Mouse (Mus musculus): Measurements from ENCODE around the gene Pgm5.
"Not testable (repeated sequence)": the region's sequence is repeated elsewhere in the genome, so short reads cannot be mapped to it uniquely, and the experiment has no call there.

Gene Pgm5

GRCm38 (mm10) chr19:24861612-24862451 is at the start of gene Pgm5:
Gene Pgm5 (minus strand): TSS chr19:24861855.
- no peak for DNase-seq (ENCODE audit: low read depth, low spot score)

DNA sequence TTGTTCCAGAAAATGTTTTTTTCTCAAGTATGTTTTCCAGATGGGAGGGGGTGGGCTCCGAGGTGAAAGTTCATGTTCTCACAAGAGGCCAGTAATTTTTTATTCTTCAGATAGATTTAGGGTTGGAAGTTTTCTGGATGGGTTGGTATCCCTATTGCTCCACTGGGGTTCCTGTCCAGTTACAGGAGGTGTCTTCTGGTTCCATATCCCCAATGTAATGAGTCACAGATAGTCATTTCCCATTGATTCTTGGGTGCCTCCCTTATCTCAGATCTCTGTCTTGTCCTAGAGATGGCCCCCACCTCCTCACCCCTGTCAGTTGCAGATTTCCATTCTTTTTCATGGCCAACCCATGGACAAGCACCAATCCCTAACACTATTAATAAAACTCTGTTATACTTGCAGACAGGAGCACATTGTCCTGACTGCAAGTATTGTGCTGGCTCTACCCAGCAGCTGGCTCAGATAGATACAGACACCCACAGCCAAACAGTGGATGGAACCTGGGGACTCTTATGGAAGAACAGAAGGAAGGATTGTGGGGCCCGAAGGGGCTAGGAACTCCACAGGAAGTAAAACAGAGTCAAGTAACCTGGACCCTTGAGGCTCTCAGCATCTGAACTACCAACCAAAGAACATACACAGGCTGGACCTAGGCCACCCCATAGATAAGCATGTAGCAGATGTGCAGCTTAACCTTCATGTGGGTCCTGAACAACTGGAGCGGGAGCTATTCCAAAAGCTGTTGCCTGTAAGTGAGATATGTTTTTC is 46.9 kb upstream of the Pgm5 start:
- no peak for DNase-seq (ENCODE audit: low read depth, low spot score)

DNA sequence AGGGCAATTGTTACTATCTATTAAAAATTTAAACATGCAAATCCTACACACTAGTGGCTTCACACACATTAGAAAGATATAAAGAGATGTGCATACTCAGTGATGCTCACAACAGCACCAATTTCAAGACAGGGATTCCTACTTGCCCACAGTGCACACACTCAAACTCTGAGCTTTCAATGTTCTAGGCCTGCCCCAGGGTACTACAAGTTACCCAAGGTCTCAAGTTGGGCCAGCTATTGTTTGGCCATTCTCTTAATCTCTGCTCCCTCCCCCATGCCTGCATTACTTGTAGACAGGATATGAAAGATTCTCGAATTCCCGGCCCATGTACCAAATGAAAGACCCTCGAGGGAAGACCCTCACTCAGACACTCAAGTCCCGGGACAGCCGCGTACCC is 46.0 kb upstream of the Pgm5 start:
- DNase-seq (ENCODE audit: low read depth, low spot score): no peak

DNA sequence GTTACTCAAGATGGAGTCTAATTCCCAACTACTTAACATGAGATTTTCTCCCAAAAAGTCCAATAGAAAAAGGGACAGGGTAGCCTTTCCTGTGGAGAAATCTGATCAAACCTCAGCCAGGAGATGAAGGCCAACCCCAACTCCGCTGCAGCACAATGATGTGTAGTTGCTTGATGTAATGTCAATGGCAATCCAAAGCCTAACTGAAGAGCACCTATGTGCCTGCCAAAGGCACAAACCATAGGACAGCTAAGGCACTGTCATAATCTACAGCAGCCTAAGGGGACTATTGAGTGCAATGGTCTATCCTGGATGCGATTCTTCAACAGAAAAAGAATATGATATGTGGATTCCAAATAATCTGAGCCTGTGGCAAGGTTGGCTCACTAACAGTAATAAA is 41.2 kb upstream of the Pgm5 start:
- DNase-seq (ENCODE audit: low read depth, low spot score): no peak

DNA sequence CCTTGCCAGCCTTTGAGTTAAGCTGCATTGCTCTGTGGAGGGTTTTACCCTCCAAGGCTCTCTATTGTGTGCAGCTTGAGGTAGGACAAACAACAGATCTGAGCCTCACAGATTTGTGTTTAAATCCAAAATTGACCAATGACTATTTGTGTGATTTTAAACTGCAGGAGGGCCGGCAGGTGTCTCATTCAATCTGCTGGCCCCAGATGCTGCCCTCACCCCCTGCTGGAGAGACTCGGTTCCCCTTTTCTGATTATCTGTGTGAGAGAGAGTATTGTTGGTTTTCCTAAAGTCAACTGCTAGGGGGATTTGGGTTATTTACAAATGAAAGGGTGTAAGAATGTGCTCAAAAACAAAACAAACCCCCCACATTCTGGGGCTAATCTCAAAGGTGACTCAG is 40.6 kb upstream of the Pgm5 start:
- DNase-seq (ENCODE audit: low read depth, low spot score): no peak

DNA sequence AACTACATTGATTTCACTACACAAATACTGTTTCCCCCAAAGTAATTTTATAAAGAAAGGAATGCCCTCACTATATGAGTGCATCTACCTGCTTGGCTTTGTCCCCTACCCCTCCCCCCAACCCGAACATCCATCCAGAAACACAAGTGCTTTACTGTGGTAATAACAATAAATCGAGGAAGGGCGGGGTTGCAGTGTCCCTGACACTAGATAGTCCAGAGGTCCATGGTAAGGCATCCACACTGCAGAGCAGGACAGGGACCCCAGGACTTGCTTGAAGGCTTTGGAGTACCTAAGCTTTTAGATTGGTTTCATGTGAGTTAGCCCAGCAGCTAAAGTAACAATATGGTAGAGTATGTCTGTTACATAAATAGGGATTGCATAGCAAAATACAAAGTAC is 40.0 kb upstream of the Pgm5 start:
- no peak for DNase-seq (ENCODE audit: low read depth, low spot score)

- DNase-seq (ENCODE audit: low read depth, low spot score): no peak
These were observed 39.0 kb upstream of the Pgm5 start, which contains the start of gene Foxd4 for GRCm38 (mm10) chr19:24900581-24901220. Gene Foxd4 (minus strand): TSS chr19:24901197.

DNA sequence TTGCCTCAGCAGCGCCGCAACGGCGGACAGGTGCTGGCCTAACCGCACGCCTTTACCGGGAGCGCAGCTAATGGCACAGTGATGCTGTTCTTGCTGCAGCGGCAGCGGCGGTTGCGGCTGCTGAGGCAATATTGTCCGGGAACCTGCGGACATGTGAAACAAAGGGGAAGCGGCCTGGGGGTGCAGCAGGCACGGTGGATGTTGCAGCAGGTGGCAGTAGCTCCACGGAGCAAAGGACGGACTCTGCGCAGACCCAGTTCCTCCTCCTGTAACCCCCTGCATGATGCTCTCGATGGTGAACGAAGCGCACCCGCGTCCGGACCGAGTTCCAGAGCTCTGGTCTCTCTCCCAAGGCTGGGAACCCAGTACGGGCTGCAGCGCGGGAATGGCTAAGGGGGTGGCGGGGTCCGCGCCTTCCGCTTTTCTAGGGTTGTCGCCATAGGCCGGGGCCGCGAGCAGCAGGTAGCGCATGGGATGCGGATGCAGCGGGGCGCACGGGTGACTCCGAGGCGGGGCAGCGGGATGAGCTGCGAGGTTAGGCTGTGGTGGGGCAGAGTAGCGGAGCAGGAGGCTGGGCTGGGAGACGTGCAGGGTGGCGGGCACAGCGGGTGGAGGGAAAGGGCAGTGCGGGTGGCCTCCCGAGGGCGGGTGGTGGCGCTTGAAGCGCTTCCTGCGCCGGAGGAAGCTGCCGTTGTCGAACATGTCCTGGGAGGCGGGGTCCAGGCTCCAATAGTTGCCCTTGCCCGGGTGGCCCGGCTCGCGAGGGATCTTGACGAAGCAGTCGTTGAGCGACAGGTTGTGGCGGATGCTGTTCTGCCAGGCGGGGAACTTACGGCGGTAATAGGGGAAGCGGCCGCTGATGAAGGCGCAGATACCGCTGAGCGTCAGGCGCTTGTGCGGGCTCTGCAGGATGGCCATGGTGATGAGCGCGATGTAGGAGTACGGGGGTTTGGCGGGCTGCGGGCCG is 38.2 kb upstream of the Pgm5 start:
- DNase-seq (ENCODE audit: low read depth, low spot score): no peak

- no peak for DNase-seq (ENCODE audit: low read depth, low spot score)
These were observed 37.3 kb upstream of the Pgm5 start for GRCm38 (mm10) chr19:24898737-24899577.

GRCm38 (mm10) chr19:24897896-24898736 is 36.5 kb upstream of the Pgm5 start:
- no peak for DNase-seq (ENCODE audit: low read depth, low spot score)

DNA sequence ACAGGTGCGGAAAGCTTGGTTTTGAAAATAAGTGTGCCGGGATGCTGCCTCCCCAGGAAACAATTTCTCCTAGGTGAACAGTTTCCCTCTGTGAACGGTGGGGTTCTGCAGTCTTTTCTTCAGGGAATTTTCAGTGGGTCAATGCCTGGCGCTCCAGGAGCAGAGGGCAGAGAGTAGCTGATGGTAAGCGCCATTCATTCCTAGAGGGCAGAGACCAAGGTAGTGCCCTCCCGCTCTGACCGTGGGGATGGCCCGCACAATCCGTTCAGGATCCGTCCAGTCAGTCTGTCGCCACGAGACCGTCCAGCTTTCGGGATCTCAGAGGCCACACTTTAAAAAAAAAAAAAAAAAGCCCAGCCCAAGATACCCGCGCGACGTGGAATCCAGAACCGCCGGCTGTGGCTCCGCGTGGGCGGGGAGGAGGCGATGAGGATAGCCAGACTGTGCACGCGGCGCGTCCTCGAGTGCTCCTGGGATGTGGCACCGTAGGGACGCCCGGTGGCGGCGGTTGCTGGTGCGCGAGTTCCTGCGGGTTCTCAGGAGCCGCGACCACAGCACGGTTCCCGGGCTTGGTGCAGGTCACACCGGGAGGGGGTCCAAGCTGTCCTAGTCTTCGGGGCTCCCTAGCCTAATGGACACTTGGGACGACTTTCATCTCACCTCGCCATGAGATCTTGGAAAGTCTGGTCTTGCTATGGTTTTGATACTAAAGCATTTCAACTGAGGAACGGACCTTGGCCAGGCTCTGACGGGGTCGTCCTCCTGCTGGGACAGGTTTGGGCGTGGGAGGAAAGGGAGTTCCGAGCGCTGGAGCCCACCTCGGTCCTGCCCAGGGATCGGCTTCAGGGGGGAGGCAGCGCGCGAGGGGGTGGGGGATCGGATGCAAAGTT is 35.6 kb upstream of the Pgm5 start:
- no peak for DNase-seq (ENCODE audit: low read depth, low spot score)

DNA sequence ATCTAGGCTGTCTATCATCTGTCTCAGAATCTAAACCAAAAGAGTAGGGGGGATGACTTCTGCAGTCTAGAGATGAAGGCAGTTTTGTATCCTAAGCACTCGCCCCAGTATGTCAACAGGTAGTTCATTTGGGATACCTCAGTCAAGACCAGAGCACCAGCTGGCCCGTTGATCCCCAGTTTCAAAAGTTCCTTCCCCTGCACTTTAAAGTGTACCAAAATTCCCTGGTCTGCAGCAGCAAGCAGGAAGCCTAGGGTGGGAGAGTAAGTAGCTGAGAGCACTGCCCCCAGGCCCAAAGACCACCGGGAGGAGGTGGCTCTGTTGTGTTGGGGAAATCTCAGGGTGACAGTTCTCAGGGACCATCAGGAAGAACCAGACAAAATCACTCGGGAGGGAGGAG is 34.9 kb upstream of the Pgm5 start:
- no peak for DNase-seq (ENCODE audit: low read depth, low spot score)

- DNase-seq (ENCODE audit: low read depth, low spot score): no peak
These were observed 25.2 kb upstream of the Pgm5 start for GRCm38 (mm10) chr19:24886888-24887287.

DNA sequence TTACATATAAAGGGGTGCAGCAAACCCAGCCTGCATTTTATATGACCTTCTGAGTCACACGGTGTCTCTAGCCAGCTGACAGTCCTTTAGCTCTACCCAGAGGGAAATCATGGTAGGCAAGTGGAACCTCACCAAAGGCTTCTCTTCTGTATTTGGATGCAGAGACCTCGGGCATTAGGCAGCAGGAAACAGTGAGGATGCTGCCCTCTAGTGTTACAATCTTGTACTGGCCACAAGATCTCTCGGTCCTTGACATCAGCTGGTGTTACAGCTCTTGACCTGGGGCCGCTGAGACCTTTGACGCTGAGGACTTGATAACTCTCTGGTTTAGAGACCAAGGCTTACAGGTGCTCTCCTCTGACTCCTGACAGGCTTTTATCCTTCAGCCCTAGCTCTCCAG is 23.8 kb upstream of the Pgm5 start:
- peak; percentile 49 for DNase-seq (ENCODE audit: low read depth, low spot score)

DNA sequence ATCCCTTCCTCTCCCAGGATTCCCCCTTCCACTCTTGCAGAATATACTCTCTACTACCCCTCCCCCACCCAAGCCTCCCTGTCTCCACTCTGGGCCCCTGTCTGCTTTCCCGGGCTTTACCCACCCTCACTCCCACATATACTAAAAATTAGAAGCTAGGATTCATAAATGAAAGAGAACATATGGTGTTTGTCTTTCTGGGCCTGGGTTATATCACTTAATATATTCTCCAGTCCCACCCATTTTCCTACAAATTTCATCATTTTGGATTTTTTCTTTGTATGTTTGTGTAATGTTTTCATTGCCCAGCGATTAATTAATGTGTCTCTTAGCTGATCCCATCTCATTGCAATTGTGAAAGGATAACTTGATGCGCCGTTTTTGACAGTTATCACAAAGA is 19.6 kb upstream of the Pgm5 start:
- no peak for DNase-seq (ENCODE audit: low read depth, low spot score)

GRCm38 (mm10) chr19:24875129-24875870 is 13.6 kb upstream of the Pgm5 start, which contains the start of gene Gm10053:
Gene Gm10053 (plus strand): TSS chr19:24875686.
- not testable (repeated sequence) for DNase-seq (ENCODE audit: low read depth, low spot score)

DNA sequence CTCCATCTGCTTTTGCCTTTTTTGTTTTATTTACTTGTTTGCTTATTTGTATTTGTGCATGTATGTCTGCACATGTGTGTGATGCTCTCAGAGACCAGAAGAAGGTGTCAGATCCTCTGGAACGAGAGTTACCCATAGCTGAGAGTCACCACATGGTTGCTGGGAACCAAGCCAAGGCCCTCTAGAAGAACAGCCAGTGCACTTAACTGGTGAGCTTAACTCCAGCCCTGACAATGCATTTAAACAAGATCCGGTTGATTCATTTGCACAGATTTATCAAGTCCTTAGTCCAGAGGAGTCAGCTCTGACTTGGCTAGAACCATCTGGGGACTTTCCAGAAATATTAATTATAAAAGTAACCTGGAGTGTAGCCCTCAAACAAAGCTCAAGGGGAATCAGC is 12.2 kb upstream of the Pgm5 start:
- no peak for DNase-seq (ENCODE audit: low read depth, low spot score)

All from retina, postnatal 7 days (tissue).